Mouse (Mus musculus): Measurements from ENCODE around the gene Mup9.
"Not testable (repeated sequence)": the region's sequence is repeated elsewhere in the genome, so short reads cannot be mapped to it uniquely, and the experiment has no call there.

The Mup9 gene

GRCm38 (mm10) chr4:60421852-60422251, at the start of gene Mup9:
Gene Mup9 (minus strand): TSS chr4:60421952.
- DNase-seq (ENCODE audit: low read depth), result not testable (repeated sequence)

All from 416B (cell line).